In the genomic region with DNA sequence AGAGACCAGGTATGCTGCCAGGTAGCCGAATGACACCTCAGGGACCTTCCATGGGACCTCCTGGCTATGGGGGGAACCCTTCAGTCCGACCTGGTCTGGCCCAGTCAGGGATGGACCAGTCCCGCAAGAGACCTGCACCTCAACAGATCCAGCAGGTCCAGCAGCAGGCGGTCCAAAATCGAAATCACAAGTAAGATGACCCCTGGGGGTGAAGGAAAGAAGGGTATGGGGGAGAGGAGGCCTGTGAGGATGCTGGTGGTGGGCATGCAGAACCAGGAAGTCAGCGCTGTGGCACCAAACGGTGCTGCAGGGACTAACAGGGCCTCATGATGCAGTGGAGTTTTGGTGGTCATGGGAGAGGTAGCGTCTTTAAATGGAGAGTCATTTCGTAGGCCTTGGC, we compare ENCODE assay signal across 9 mouse cellular contexts. TPM values are rescaled to one million over a fixed set of nuclear protein-coding genes. Genes with fewer than 3 reads are reported as not detected.
A peak's percentile ranks its signal among the peaks of the same experiment; 100 is the strongest.
DNase-seq lines count a peak whose midpoint lies in the region; ATAC-seq and TF ChIP-seq lines count a peak whose summit lies in the region.
"Had no signal": no experiment of that assay in that cellular context is flagged by ENCODE, and none has a peak within 500 bp of the region (broad histone marks: within the 10 kb centered on the region; RNA-seq: fewer than 3 reads in every experiment).

No protein-coding gene starts in this region.

- TF ChIP-seq CTCF in lung, embryonic 14.5 days (IDR thresholded peaks at IDR 0.05; ENCODE audit: low read depth): no peak
- no peak for TF ChIP-seq CTCF in lung, adult 2 months (IDR thresholded peaks at IDR 0.05; ENCODE audit: insufficient read depth, low read length)
- 0 out of 2 replicates have a peak, but pooled peaks have one; percentile 9 for TF ChIP-seq CTCF in intestine, postnatal 0 days (IDR thresholded peaks at IDR 0.05; ENCODE audit: low read depth)
- no peak for TF ChIP-seq CTCF in olfactory bulb, adult 2 months (IDR thresholded peaks at IDR 0.05; ENCODE audit: insufficient read depth, low read depth, low read length)

- H3K27ac ChIP-seq in lung, embryonic 14.5 days (ENCODE audit: low read depth): no peak overlapping the region
- H3K27ac ChIP-seq in forebrain, embryonic 10.5 days: peak overlapping the region; percentile 99
- 0 out of 2 replicates have a peak overlapping the region, but pooled peaks have one; percentile 98 for H3K27ac ChIP-seq in intestine, postnatal 0 days (ENCODE audit: low read depth, low read length)
- peak overlapping the region; percentile 97 for H3K27ac ChIP-seq in olfactory bulb, adult 2 months (ENCODE audit: insufficient read depth, low read depth, low read length)

- peak overlapping the region; percentile 94 for H3K9ac ChIP-seq in lung, embryonic 14.5 days
- H3K9ac ChIP-seq in intestine, postnatal 0 days (ENCODE audit: low read depth, low read length): no peak overlapping the region

- DNase-seq in lung, embryonic 14.5 days: no peak
- no peak for DNase-seq in lung, adult 2 months
- no peak for DNase-seq in forebrain, embryonic 10.5 days (ENCODE audit: extremely low spot score, low spot score)
- DNase-seq in adipocyte (ENCODE audit: low spot score): no peak
- no peak for DNase-seq in urinary bladder, adult 2 months (ENCODE audit: low spot score)
- DNase-seq in c-Kit-positive CD71-positive TER-119-positive erythroid progenitor cells, embryonic 14.5 days (ENCODE audit: low spot score): no peak

- no peaks in the 10 kb centered on the region for H3K9me3 ChIP-seq in lung, embryonic 14.5 days (ENCODE audit: low read depth, low read length)
- no peaks in the 10 kb centered on the region for H3K9me3 ChIP-seq in forebrain, embryonic 10.5 days
- no peaks in the 10 kb centered on the region for H3K9me3 ChIP-seq in intestine, postnatal 0 days (ENCODE audit: control insufficient read depth)

- H3K36me3 ChIP-seq in lung, embryonic 14.5 days (ENCODE audit: insufficient read depth): peaks cover 43% of the 10 kb centered on the region
- H3K36me3 ChIP-seq in forebrain, embryonic 10.5 days (replicated peaks): peaks cover 47% of the 10 kb centered on the region
- peaks cover 29% of the 10 kb centered on the region for H3K36me3 ChIP-seq in intestine, postnatal 0 days (ENCODE audit: control insufficient read depth, insufficient read depth)

- peak overlapping the region; percentile 71 for H3K4me2 ChIP-seq in lung, embryonic 14.5 days
- H3K4me2 ChIP-seq in intestine, postnatal 0 days (replicated peaks; ENCODE audit: low read depth): peak overlapping the region; percentile 77

- 59% methylated on average over 9 of the region's 9 CpGs for WGBS in lung, embryonic 14.5 days
- 68% methylated on average over 9 of the region's 9 CpGs for WGBS in lung, adult 2 months
- 65% methylated on average over 9 of the region's 9 CpGs for WGBS in forebrain, embryonic 10.5 days
- WGBS in intestine, postnatal 0 days: 69% methylated on average over 9 of the region's 9 CpGs
- WGBS in olfactory bulb, adult 2 months: 37% methylated on average over 9 of the region's 9 CpGs

- ATAC-seq in lung, embryonic 14.5 days (ENCODE audit: insufficient read depth): no peak
- ATAC-seq in intestine, postnatal 0 days: no peak

- no peaks in the 10 kb centered on the region for H3K27me3 ChIP-seq in lung, embryonic 14.5 days (ENCODE audit: insufficient read depth, low read length)
- H3K27me3 ChIP-seq in forebrain, embryonic 10.5 days (ENCODE audit: poor library complexity, severe bottlenecking): peaks cover 16% of the 10 kb centered on the region
- H3K27me3 ChIP-seq in intestine, postnatal 0 days (replicated peaks; ENCODE audit: control insufficient read depth, insufficient read depth, low read length): no peaks in the 10 kb centered on the region

- H3K4me3 ChIP-seq in lung, embryonic 14.5 days (ENCODE audit: low read depth, low read length): peak overlapping the region; percentile 83
- H3K4me3 ChIP-seq in lung, adult 2 months (replicated peaks; ENCODE audit: extremely low read depth, low read depth, low read length): no peak overlapping the region
- H3K4me3 ChIP-seq in forebrain, embryonic 10.5 days: peak overlapping the region; percentile 90
- peak overlapping the region; percentile 95 for H3K4me3 ChIP-seq in intestine, postnatal 0 days (ENCODE audit: low read depth, low read length)
- peak overlapping the region; percentile 83 for H3K4me3 ChIP-seq in olfactory bulb, adult 2 months (ENCODE audit: insufficient read depth, low read depth, low read length)

- H3K4me1 ChIP-seq in lung, embryonic 14.5 days (ENCODE audit: insufficient read depth): peaks cover 4% of the 10 kb centered on the region; the same call in 1 of the 2 replicates
- H3K4me1 ChIP-seq in lung, adult 2 months (ENCODE audit: control insufficient read depth, insufficient read depth, low read length): peaks cover 4% of the 10 kb centered on the region; the same call in 1 of the 2 replicates
- peaks cover 55% of the 10 kb centered on the region for H3K4me1 ChIP-seq in forebrain, embryonic 10.5 days
- peaks cover 3% of the 10 kb centered on the region for H3K4me1 ChIP-seq in intestine, postnatal 0 days (replicated peaks; ENCODE audit: control insufficient read depth, insufficient read depth, low read length)
- H3K4me1 ChIP-seq in olfactory bulb, adult 2 months (ENCODE audit: control insufficient read depth, insufficient read depth, low read length): peaks cover 44% of the 10 kb centered on the region

- TF ChIP-seq POLR2A in lung, adult 2 months (IDR thresholded peaks at IDR 0.05; ENCODE audit: borderline replicate concordance, extremely low read depth, low read depth, low read length): no peak
- no peak for TF ChIP-seq POLR2A in olfactory bulb, adult 2 months (IDR thresholded peaks at IDR 0.05; ENCODE audit: insufficient read depth, low read depth, low read length)

RNA-seq across cellular contexts. Expression of a gene that starts 1.2 kb away (rescaled TPM):
- polyA plus RNA-seq in lung, embryonic 14.5 days (2014; fragmentation: Nextera tagmentation; extraction: Ambion mirVana): 52.5 and 63.5 TPM in 2 replicates
- polyA plus RNA-seq in lung, adult 2 months (2012; rRNA removed): 30.1 and 38.0 TPM in 2 replicates
- 91.5 TPM in 2 replicates for polyA plus RNA-seq in forebrain, embryonic 10.5 days (2016; fragmentation: Nextera tagmentation; extraction: Ambion mirVana)
- polyA plus RNA-seq in intestine, postnatal 0 days (2015; fragmentation: Nextera tagmentation; extraction: Ambion mirVana): 13.2 and 13.3 TPM in 2 replicates
- polyA plus RNA-seq in olfactory bulb, adult 2 months (2012; ENCODE audit: insufficient read depth, insufficient read length, low replicate concordance, missing spikeins): 510 TPM in 1 of 2 replicates, not detected in the other
- 20.4 and 20.5 TPM in 2 replicates for polyA plus RNA-seq in urinary bladder, adult 2 months (2012; rRNA removed)

RNA-seq across cellular contexts. Expression of a gene that starts 2.2 kb away (rescaled TPM):
- polyA plus RNA-seq in lung, embryonic 14.5 days (2014; fragmentation: Nextera tagmentation; extraction: Ambion mirVana): not detected in 2 replicates
- polyA plus RNA-seq in lung, adult 2 months (2012; rRNA removed): 1.0 TPM in 1 of 2 replicates, not detected in the other
- polyA plus RNA-seq in forebrain, embryonic 10.5 days (2016; fragmentation: Nextera tagmentation; extraction: Ambion mirVana): not detected in 2 replicates
- 1.2 and 3.0 TPM in 2 replicates for polyA plus RNA-seq in intestine, postnatal 0 days (2015; fragmentation: Nextera tagmentation; extraction: Ambion mirVana)
- not detected in 2 replicates for polyA plus RNA-seq in olfactory bulb, adult 2 months (2012; ENCODE audit: insufficient read depth, insufficient read length, low replicate concordance, missing spikeins)
- 0.52 TPM in 1 of 2 replicates, not detected in the other for polyA plus RNA-seq in urinary bladder, adult 2 months (2012; rRNA removed)
- polyA plus RNA-seq: testis, adult 2 months had no signal

RNA-seq across cellular contexts. Expression of a gene that starts 14.2 kb away (rescaled TPM):
- polyA plus RNA-seq in lung, embryonic 14.5 days (2014; fragmentation: Nextera tagmentation; extraction: Ambion mirVana): 0.31 and 0.58 TPM in 2 replicates
- polyA plus RNA-seq in lung, adult 2 months (2012; rRNA removed): 55.2 and 114 TPM in 2 replicates
- 0.38 and 0.54 TPM in 2 replicates for polyA plus RNA-seq in forebrain, embryonic 10.5 days (2016; fragmentation: Nextera tagmentation; extraction: Ambion mirVana)
- polyA plus RNA-seq in intestine, postnatal 0 days (2015; fragmentation: Nextera tagmentation; extraction: Ambion mirVana): 124 and 136 TPM in 2 replicates
- not detected in 2 replicates for polyA plus RNA-seq in olfactory bulb, adult 2 months (2012; ENCODE audit: insufficient read depth, insufficient read length, low replicate concordance, missing spikeins)
- polyA plus RNA-seq in urinary bladder, adult 2 months (2012; rRNA removed): 11.7 and 14.9 TPM in 2 replicates

RNA-seq across cellular contexts. Expression of a gene that starts 22.3 kb away (rescaled TPM):
- 135 and 145 TPM in 2 replicates for polyA plus RNA-seq in lung, embryonic 14.5 days (2014; fragmentation: Nextera tagmentation; extraction: Ambion mirVana)
- polyA plus RNA-seq in lung, adult 2 months (2012; rRNA removed): 168 and 205 TPM in 2 replicates
- polyA plus RNA-seq in forebrain, embryonic 10.5 days (2016; fragmentation: Nextera tagmentation; extraction: Ambion mirVana): 140 and 146 TPM in 2 replicates
- polyA plus RNA-seq in intestine, postnatal 0 days (2015; fragmentation: Nextera tagmentation; extraction: Ambion mirVana): 298 and 301 TPM in 2 replicates
- polyA plus RNA-seq in olfactory bulb, adult 2 months (2012; ENCODE audit: insufficient read depth, insufficient read length, low replicate concordance, missing spikeins): not detected in 2 replicates
- 119 and 162 TPM in 2 replicates for polyA plus RNA-seq in urinary bladder, adult 2 months (2012; rRNA removed)

RNA-seq across cellular contexts. Expression of a gene that starts 32.9 kb away (rescaled TPM):
- polyA plus RNA-seq in lung, embryonic 14.5 days (2014; fragmentation: Nextera tagmentation; extraction: Ambion mirVana): 0.54 and 0.83 TPM in 2 replicates
- 0.18 and 0.19 TPM in 2 replicates for polyA plus RNA-seq in lung, adult 2 months (2012; rRNA removed)
- 2.2 and 2.4 TPM in 2 replicates for polyA plus RNA-seq in forebrain, embryonic 10.5 days (2016; fragmentation: Nextera tagmentation; extraction: Ambion mirVana)
- polyA plus RNA-seq in intestine, postnatal 0 days (2015; fragmentation: Nextera tagmentation; extraction: Ambion mirVana): 1.4 and 2.1 TPM in 2 replicates
- not detected in 2 replicates for polyA plus RNA-seq in olfactory bulb, adult 2 months (2012; ENCODE audit: insufficient read depth, insufficient read length, low replicate concordance, missing spikeins)
- 0.19 and 0.22 TPM in 2 replicates for polyA plus RNA-seq in urinary bladder, adult 2 months (2012; rRNA removed)
